Mouse (Mus musculus) cerebellum, adult 2 months (tissue): ENCODE data around the gene Lurap1l. TPM values are rescaled to one million over a fixed set of nuclear protein-coding genes. Genes with fewer than 3 reads are reported as not detected.
"Not testable (repeated sequence)": the region's sequence is repeated elsewhere in the genome, so short reads cannot be mapped to it uniquely, and the experiment has no call there.

Source experiments
- DNase-seq, 2 experiments: peaks; one replicate each; pipeline ENCODE4 v3.0.0; 2021
- H3K27ac ChIP-seq: fragments of 200-500 bp; 2 replicates; pipeline ENCODE4 v1.5.1; 2012; ENCODE audit warnings: low read length, control low read depth, inconsistent platforms; ENCODE audit not compliant: insufficient read depth
- H3K27me3 ChIP-seq: fragments of 200-500 bp; 2 replicates; pipeline ENCODE4 v1.6.1; 2012; ENCODE audit warnings: inconsistent platforms, mild to moderate bottlenecking, low read length, moderate library complexity; ENCODE audit not compliant: control insufficient read depth, insufficient read depth
- H3K4me1 ChIP-seq: fragments of 200-500 bp; 2 replicates; pipeline ENCODE4 v1.6.1; 2011; ENCODE audit warnings: low read length; ENCODE audit not compliant: control insufficient read depth, insufficient read depth
- H3K4me3 ChIP-seq: fragments of 200-500 bp; replicated peaks from 2 replicates; pipeline ENCODE3; 2011; ENCODE audit warnings: mild to moderate bottlenecking, low read depth, low read length, control low read depth; ENCODE audit not compliant: insufficient read depth
- CTCF ChIP-seq: fragments of 200-500 bp; IDR thresholded peaks from 2 replicates; pipeline ENCODE4 v1.5.1; 2011; ENCODE audit warnings: low read depth, mild to moderate bottlenecking, control low read depth, low read length, moderate library complexity, borderline replicate concordance; ENCODE audit not compliant: insufficient read depth
- POLR2A ChIP-seq: fragments of 200-500 bp; IDR thresholded peaks from 2 replicates; pipeline ENCODE4 v1.6.1; 2011; ENCODE audit warnings: low read length, control low read depth, borderline replicate concordance; ENCODE audit not compliant: insufficient read depth
- WGBS: fragments of 180-500 bp; shearing (Covaris S2); methylation state at CpG from one replicate; pipeline ENCODE4 v1.1.7; 2018; 5-methylcytosine and 5-hydroxymethylcytosine counted together
- polyA plus RNA-seq: library from polyadenylated mRNA; depleted of rRNA; stranded (reverse); fragments of >200 nt; gene quantifications from 2 replicates; pipeline ENCODE4 v1.2.3, GENCODE M21; 2012

Lurap1l gene
- polyA plus RNA-seq, 1 experiment = 7.0 TPM

- H3K27ac ChIP-seq = no peak overlapping the region
- 87% methylated on average over 4 of the region's 4 CpGs for WGBS
These were observed 1.5 kb upstream of the Lurap1l start for GRCm38 (mm10) chr4:80908902-80909301.

GRCm38 (mm10) chr4:80910871-80911701 is 640 bp downstream of the Lurap1l start:
- no peaks in the 10 kb centered on the region for H3K4me1 ChIP-seq
- no peak overlapping the region; the same call in 1 of the 2 replicates for H3K27ac ChIP-seq
- WGBS = under 1% methylated on average over 58 of the region's 58 CpGs
- peak; percentile 49 to 66 for DNase-seq
- peak overlapping the region; percentile 61 for H3K4me3 ChIP-seq
- no peaks in the 10 kb centered on the region for H3K27me3 ChIP-seq
- TF ChIP-seq POLR2A = no peak
- TF ChIP-seq CTCF = no peak

More at GRCm38 (mm10) chr4:80908902-80909301, 1.5 kb upstream of the Lurap1l start:
- Histone ChIP-seq H3K4me1 (no peaks in the 10 kb centered on the region), H3K27me3 (no peaks in the 10 kb centered on the region), H3K4me3 (no peak overlapping the region)
- no peak for TF ChIP-seq POLR2A
- TF ChIP-seq CTCF = no peak
- DNase-seq = no peak

GRCm38 (mm10) chr4:80911706-80912540 is 1.5 kb downstream of the Lurap1l start:
- no peak overlapping the region; the same call in 1 of the 2 replicates for H3K27ac ChIP-seq
- peak; percentile 57 to 61 for DNase-seq
- WGBS = 2% methylated on average over 26 of the region's 27 CpGs
- H3K4me3 ChIP-seq = peak overlapping the region; percentile 61
- H3K4me1 ChIP-seq = no peaks in the 10 kb centered on the region
- TF ChIP-seq POLR2A (no peak), CTCF (0 out of 2 replicates have a peak, but pooled peaks have one; percentile 15)
- H3K27me3 ChIP-seq = no peaks in the 10 kb centered on the region

GRCm38 (mm10) chr4:80915211-80915610 is 4.8 kb downstream of the Lurap1l start:
- 78% methylated on average over 2 of the region's 2 CpGs for WGBS
- Histone ChIP-seq H3K4me1 (no peaks in the 10 kb centered on the region), H3K27me3 (no peaks in the 10 kb centered on the region), H3K4me3 (no peak overlapping the region), H3K27ac (no peak overlapping the region)
- no peak for DNase-seq
- TF ChIP-seq CTCF = no peak
- TF ChIP-seq POLR2A = no peak

GRCm38 (mm10) chr4:80916695-80917094 is 6.2 kb downstream of the Lurap1l start:
- TF ChIP-seq POLR2A (no peak), CTCF (no peak)
- 90% methylated on average over 3 of the region's 3 CpGs for WGBS
- Histone ChIP-seq H3K27ac (no peak overlapping the region), H3K4me1 (no peaks in the 10 kb centered on the region), H3K27me3 (no peaks in the 10 kb centered on the region), H3K4me3 (no peak overlapping the region)
- DNase-seq = no peak

DNA sequence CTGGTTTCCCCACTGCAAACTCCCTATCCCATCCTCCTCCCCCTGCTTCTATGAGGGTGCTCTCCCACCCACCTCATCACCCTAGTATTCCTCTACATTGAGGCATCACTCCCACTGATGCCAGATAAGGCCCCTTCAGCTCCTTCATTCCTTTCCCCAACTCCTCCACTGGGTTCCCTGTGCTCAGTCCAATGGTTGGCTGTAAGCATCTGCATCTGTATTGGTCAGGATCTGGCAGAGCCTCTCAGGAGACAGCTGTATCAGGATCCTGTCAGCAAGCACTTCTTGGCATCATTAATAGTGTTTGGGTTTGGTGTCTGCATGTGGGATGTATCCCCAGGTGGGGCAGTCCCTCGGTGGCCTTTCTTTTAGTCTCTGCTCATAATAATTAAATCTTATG is 6.7 kb downstream of the Lurap1l start:
- not testable (repeated sequence) for H3K4me1 ChIP-seq, H3K27ac ChIP-seq, DNase-seq, H3K4me3 ChIP-seq, H3K27me3 ChIP-seq
- WGBS = 27% methylated on average over 1 of the region's 1 CpGs

- Histone ChIP-seq H3K4me3 (no peak overlapping the region), H3K27me3 (no peaks in the 10 kb centered on the region), H3K4me1 (no peaks in the 10 kb centered on the region), H3K27ac (no peak overlapping the region)
- TF ChIP-seq POLR2A (no peak), CTCF (no peak)
- no peak for DNase-seq
- whole genome bisulfite sequencing = 86% methylated on average over 3 of the region's 3 CpGs
These were observed 7.4 kb downstream of the Lurap1l start for GRCm38 (mm10) chr4:80917812-80918211.
